In the genomic region with DNA sequence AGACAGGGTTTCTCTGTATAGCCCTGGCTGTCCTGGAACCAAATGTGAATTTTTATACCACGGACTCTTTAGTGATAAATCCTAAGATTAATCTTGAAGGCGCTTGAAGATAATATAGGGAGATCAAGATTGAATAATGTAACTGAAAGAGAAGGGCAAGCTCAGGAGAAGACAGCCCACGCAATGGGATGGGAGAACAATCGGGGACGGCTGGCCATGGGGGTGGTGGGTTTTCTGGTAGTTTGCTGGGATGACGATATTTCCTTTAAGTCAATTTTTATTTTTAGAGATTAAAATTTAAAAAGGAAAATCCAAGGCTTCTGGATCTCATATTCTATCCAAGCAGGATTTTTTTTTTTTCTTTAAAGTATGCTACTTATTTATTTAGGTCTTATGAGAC, we compare ENCODE assay signal across 8 mouse cellular contexts. TPM values are rescaled to one million over a fixed set of nuclear protein-coding genes. Genes with fewer than 3 reads are reported as not detected.
A peak's percentile ranks its signal among the peaks of the same experiment; 100 is the strongest.
DNase-seq lines count a peak whose midpoint lies in the region; ATAC-seq and TF ChIP-seq lines count a peak whose summit lies in the region.

No protein-coding gene starts in this region.

- H3K36me3 ChIP-seq in liver, embryonic 11.5 days (ENCODE audit: control insufficient read depth, insufficient read depth, low read length), result no peaks in the 10 kb centered on the region
- 0 out of 2 replicates have a peak, but pooled peaks cover 6% of the 10 kb centered on the region for H3K36me3 ChIP-seq in forebrain, embryonic 10.5 days (replicated peaks)
- peaks cover 28% of the 10 kb centered on the region for H3K36me3 ChIP-seq in limb, embryonic 13.5 days
- no peaks in the 10 kb centered on the region for H3K36me3 ChIP-seq in small intestine, adult 2 months (ENCODE audit: control insufficient read depth, insufficient read depth, low read length)

- peak overlapping the region; percentile 93 for H3K4me2 ChIP-seq in liver, embryonic 11.5 days
- peak overlapping the region; percentile 91 for H3K4me2 ChIP-seq in limb, embryonic 13.5 days (replicated peaks)

- H3K27me3 ChIP-seq in liver, embryonic 11.5 days (replicated peaks; ENCODE audit: control insufficient read depth, insufficient read depth, low read length), result no peaks in the 10 kb centered on the region
- no peaks in the 10 kb centered on the region; the same call in 1 of the 2 replicates for H3K27me3 ChIP-seq in forebrain, embryonic 10.5 days (ENCODE audit: poor library complexity, severe bottlenecking)
- no peaks in the 10 kb centered on the region for H3K27me3 ChIP-seq in limb, embryonic 13.5 days
- H3K27me3 ChIP-seq in small intestine, adult 2 months (ENCODE audit: control insufficient read depth, insufficient read depth, low read length), result no peaks in the 10 kb centered on the region

- peak overlapping the region; percentile 74 for H3K9ac ChIP-seq in liver, embryonic 11.5 days (ENCODE audit: low read depth, low read length)
- peak overlapping the region; percentile 79; the same call in 1 of the 2 replicates for H3K9ac ChIP-seq in limb, embryonic 13.5 days

- 48% methylated on average over 6 of the region's 6 CpGs for WGBS in liver, embryonic 11.5 days
- WGBS in forebrain, embryonic 10.5 days, result 59% methylated on average over 6 of the region's 6 CpGs
- WGBS in limb, embryonic 13.5 days, result 51% methylated on average over 6 of the region's 6 CpGs
- 28% methylated on average over 6 of the region's 6 CpGs for WGBS in small intestine, adult 2 months

- H3K9me3 ChIP-seq in liver, embryonic 11.5 days (ENCODE audit: control insufficient read depth, low read length), result no peaks in the 10 kb centered on the region
- no peaks in the 10 kb centered on the region for H3K9me3 ChIP-seq in forebrain, embryonic 10.5 days
- H3K9me3 ChIP-seq in limb, embryonic 13.5 days, result no peaks in the 10 kb centered on the region

- ATAC-seq in liver, embryonic 11.5 days (replicated peaks; ENCODE audit: low FRiP score), result 0 out of 2 replicates have a peak, but pooled peaks have one; percentile 1
- ATAC-seq in limb, embryonic 13.5 days (ENCODE audit: low FRiP score, low read depth), result 0 out of 2 replicates have a peak, but pooled peaks have one; percentile 0

- intact Hi-C loops in left cerebral cortex, postnatal 4 days (cut with DNase I), result no loop called here

- no peak overlapping the region for H3K27ac ChIP-seq in liver, embryonic 11.5 days (ENCODE audit: low read depth, low read length)
- peak overlapping the region; percentile 71 for H3K27ac ChIP-seq in forebrain, embryonic 10.5 days
- H3K27ac ChIP-seq in limb, embryonic 13.5 days, result no peak overlapping the region
- no peak overlapping the region for H3K27ac ChIP-seq in small intestine, adult 2 months (ENCODE audit: insufficient read depth, low read depth, low read length)

- TF ChIP-seq CTCF in small intestine, adult 2 months (IDR thresholded peaks at IDR 0.05; ENCODE audit: extremely low read depth, insufficient read length, insufficient replicate concordance, low read depth, low read length), result no peak

- peaks cover 41% of the 10 kb centered on the region for H3K4me1 ChIP-seq in liver, embryonic 11.5 days (replicated peaks; ENCODE audit: control insufficient read depth, insufficient read depth, low read length)
- peaks cover 20% of the 10 kb centered on the region for H3K4me1 ChIP-seq in forebrain, embryonic 10.5 days
- peaks cover 13% of the 10 kb centered on the region for H3K4me1 ChIP-seq in limb, embryonic 13.5 days
- H3K4me1 ChIP-seq in small intestine, adult 2 months (ENCODE audit: control insufficient read depth, insufficient read depth, insufficient read length, low read length), result peaks cover 15% of the 10 kb centered on the region

- TF ChIP-seq POLR2A in small intestine, adult 2 months (IDR thresholded peaks at IDR 0.05; ENCODE audit: low read depth, low read length), result no peak

- no peak for DNase-seq in liver, embryonic 11.5 days (ENCODE audit: low spot score)
- no peak for DNase-seq in liver
- no peak for DNase-seq in forebrain, embryonic 10.5 days (ENCODE audit: extremely low spot score, low spot score)
- DNase-seq in left cerebral cortex, postnatal 4 days, result no peak
- DNase-seq in frontal cortex, postnatal 25 days (ENCODE audit: low spot score in 2 of 2), result no peak
- DNase-seq in left cerebral cortex, adult 9 months (ENCODE audit: low spot score in 2 of 2), result no peak

- peak overlapping the region; percentile 55 for H3K4me3 ChIP-seq in liver, embryonic 11.5 days (ENCODE audit: low read depth, low read length)
- H3K4me3 ChIP-seq in forebrain, embryonic 10.5 days, result peak overlapping the region; percentile 56
- H3K4me3 ChIP-seq in limb, embryonic 13.5 days, result peak overlapping the region; percentile 58
- H3K4me3 ChIP-seq in small intestine, adult 2 months (ENCODE audit: low read depth, low read length), result peak overlapping the region; percentile 73; the same call in 1 of the 2 replicates

RNA-seq across cellular contexts. Expression of a gene that starts 10.0 kb away (rescaled TPM):
- 39.3 and 44.4 TPM in 2 replicates for polyA plus RNA-seq in liver, embryonic 11.5 days (2014; fragmentation: Nextera tagmentation; extraction: Ambion mirVana)
- 41.9 and 42.0 TPM in 2 replicates for polyA plus RNA-seq in forebrain, embryonic 10.5 days (2016; fragmentation: Nextera tagmentation; extraction: Ambion mirVana)
- 94.8 and 95.0 TPM in 2 replicates for polyA plus RNA-seq in limb, embryonic 13.5 days (2015; fragmentation: Nextera tagmentation; extraction: Ambion mirVana)
- 72.2 and 75.6 TPM in 2 replicates for polyA plus RNA-seq in small intestine, adult 2 months (2012; rRNA removed)
- 100 to 1,000 TPM; 175 to 222 TPM for total RNA-seq in left cerebral cortex, postnatal 4 days (2021)

RNA-seq across cellular contexts. Expression of a gene that starts 10.0 kb away (rescaled TPM):
- 33.9 and 35.1 TPM in 2 replicates for polyA plus RNA-seq in liver, embryonic 11.5 days (2014; fragmentation: Nextera tagmentation; extraction: Ambion mirVana)
- polyA plus RNA-seq in forebrain, embryonic 10.5 days (2016; fragmentation: Nextera tagmentation; extraction: Ambion mirVana), result 38.8 and 39.3 TPM in 2 replicates
- 34.6 and 37.0 TPM in 2 replicates for polyA plus RNA-seq in limb, embryonic 13.5 days (2015; fragmentation: Nextera tagmentation; extraction: Ambion mirVana)
- 9.8 and 19.7 TPM in 2 replicates for polyA plus RNA-seq in small intestine, adult 2 months (2012; rRNA removed)
- 10 to 100 TPM; 27.4 to 33.1 TPM for total RNA-seq in left cerebral cortex, postnatal 4 days (2021)

RNA-seq across cellular contexts. Expression of a gene that starts 20.0 kb away (rescaled TPM):
- 0.33 and 0.40 TPM in 2 replicates for polyA plus RNA-seq in liver, embryonic 11.5 days (2014; fragmentation: Nextera tagmentation; extraction: Ambion mirVana)
- 0.41 and 0.63 TPM in 2 replicates for polyA plus RNA-seq in forebrain, embryonic 10.5 days (2016; fragmentation: Nextera tagmentation; extraction: Ambion mirVana)
- 0.87 and 1.4 TPM in 2 replicates for polyA plus RNA-seq in limb, embryonic 13.5 days (2015; fragmentation: Nextera tagmentation; extraction: Ambion mirVana)
- 0.43 and 0.72 TPM in 2 replicates for polyA plus RNA-seq in small intestine, adult 2 months (2012; rRNA removed)
- total RNA-seq in left cerebral cortex, postnatal 4 days (2021), result 1 to 10 TPM in 1 of 2 experiments, under 1 TPM in 1; 0.40 to 1.1 TPM

RNA-seq across cellular contexts. Expression of a gene that starts 43.9 kb away (rescaled TPM):
- polyA plus RNA-seq in liver, embryonic 11.5 days (2014; fragmentation: Nextera tagmentation; extraction: Ambion mirVana), result 0.80 and 0.84 TPM in 2 replicates
- 3.1 TPM in 2 replicates for polyA plus RNA-seq in forebrain, embryonic 10.5 days (2016; fragmentation: Nextera tagmentation; extraction: Ambion mirVana)
- polyA plus RNA-seq in limb, embryonic 13.5 days (2015; fragmentation: Nextera tagmentation; extraction: Ambion mirVana), result 5.2 TPM in 2 replicates
- polyA plus RNA-seq in small intestine, adult 2 months (2012; rRNA removed), result 0.37 and 0.68 TPM in 2 replicates
- total RNA-seq in left cerebral cortex, postnatal 4 days (2021), result 1 to 10 TPM; 2.6 to 2.7 TPM

RNA-seq across cellular contexts. Expression of a gene that starts 48.3 kb away (rescaled TPM):
- polyA plus RNA-seq in liver, embryonic 11.5 days (2014; fragmentation: Nextera tagmentation; extraction: Ambion mirVana), result 68.4 and 70.1 TPM in 2 replicates
- polyA plus RNA-seq in forebrain, embryonic 10.5 days (2016; fragmentation: Nextera tagmentation; extraction: Ambion mirVana), result 73.3 and 78.8 TPM in 2 replicates
- polyA plus RNA-seq in limb, embryonic 13.5 days (2015; fragmentation: Nextera tagmentation; extraction: Ambion mirVana), result 114 and 117 TPM in 2 replicates
- polyA plus RNA-seq in small intestine, adult 2 months (2012; rRNA removed), result 19.6 and 34.1 TPM in 2 replicates
- total RNA-seq in left cerebral cortex, postnatal 4 days (2021), result 10 to 100 TPM; 68.1 to 72.0 TPM
